Mouse (Mus musculus) thymus, postnatal 0 days (tissue): ENCODE results near the gene Gm20481. TPM values are rescaled to one million over a fixed set of nuclear protein-coding genes. Genes with fewer than 3 reads are reported as not detected.
A peak's percentile ranks its signal among the peaks of the same experiment; 100 is the strongest.
"Not testable (repeated sequence)": the region's sequence is repeated elsewhere in the genome, so short reads cannot be mapped to it uniquely, and the experiment has no call there.

Experiments
- DNase-seq: peaks from one replicate; pipeline ENCODE4 v3.0.0-alpha.2; 2015; ENCODE audit warnings: low spot score
- polyA plus RNA-seq: library from polyadenylated mRNA; unstranded; fragments of >200 nt; fragmentation: Nextera tagmentation; extraction: Ambion mirVana; gene quantifications from 2 replicates; pipeline ENCODE4 v1.2.1, GENCODE M21; 2015

The Gm20481 gene
- not detected in 2 replicates for polyA plus RNA-seq

DNA sequence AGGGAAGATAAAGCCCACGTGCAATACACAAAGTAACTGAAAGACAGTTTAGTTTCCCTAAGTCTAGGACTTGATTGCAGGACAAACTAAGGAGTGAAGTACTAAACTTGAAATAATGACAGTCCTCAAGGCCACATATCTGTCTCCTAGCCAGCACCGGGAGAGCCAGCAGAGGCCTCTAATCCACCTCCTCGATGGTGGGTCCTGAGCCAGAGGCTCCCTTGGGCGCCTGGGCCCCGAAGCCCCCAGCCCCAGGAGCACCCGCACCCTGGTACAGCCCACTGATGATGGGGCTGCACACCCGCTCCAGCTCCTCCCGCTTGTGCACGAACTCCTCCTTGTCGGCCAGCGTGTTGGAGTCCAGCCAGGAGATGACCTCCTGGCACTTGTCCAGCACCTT, at the start of gene Gm20481:
Gene Gm20481 (plus strand): TSS at position 91 of the 400 bp plus-strand sequence.
- not testable (repeated sequence) for DNase-seq

DNA sequence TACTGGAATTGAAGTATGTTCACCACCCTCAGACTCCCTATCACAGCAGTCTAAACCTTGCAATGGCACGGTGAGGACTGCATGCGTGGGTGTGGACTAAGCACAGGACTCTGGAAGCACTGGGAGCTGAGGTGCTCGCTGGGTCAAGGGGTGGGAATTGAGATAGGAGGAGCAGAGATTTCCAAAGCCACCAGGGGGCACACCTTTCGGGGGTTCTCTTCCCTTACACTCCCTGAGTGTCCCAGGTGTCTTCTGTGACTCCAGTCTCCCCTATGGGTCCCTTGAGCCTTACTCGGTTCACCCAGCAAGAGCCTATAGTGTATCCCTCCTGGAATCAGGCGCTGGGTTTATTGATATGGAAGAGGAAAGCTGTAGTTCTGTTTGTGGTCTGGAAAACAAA, 46.8 kb upstream of the Gm20481 start:
- peak; percentile 38 for DNase-seq

DNA sequence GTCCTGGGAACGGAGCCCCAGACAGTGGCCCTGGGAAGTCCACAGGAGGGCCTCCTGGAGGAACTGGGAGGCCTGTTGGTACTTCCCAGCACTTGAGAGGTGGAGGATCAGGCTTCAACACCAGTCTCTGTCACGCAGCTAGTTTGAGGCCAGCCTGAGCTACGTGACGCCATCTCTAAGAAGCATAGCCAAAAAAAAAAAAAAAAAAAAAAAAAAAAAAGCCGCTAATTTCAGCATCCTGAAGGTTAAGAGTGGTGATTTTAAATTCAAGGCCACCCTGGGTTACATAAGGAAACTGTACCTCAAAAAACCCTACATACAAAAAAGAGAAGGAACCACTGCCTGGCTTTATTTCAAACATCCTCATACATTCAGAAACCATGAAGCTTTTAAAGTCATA, 45.5 kb upstream of the Gm20481 start:
- no peak for DNase-seq

DNA sequence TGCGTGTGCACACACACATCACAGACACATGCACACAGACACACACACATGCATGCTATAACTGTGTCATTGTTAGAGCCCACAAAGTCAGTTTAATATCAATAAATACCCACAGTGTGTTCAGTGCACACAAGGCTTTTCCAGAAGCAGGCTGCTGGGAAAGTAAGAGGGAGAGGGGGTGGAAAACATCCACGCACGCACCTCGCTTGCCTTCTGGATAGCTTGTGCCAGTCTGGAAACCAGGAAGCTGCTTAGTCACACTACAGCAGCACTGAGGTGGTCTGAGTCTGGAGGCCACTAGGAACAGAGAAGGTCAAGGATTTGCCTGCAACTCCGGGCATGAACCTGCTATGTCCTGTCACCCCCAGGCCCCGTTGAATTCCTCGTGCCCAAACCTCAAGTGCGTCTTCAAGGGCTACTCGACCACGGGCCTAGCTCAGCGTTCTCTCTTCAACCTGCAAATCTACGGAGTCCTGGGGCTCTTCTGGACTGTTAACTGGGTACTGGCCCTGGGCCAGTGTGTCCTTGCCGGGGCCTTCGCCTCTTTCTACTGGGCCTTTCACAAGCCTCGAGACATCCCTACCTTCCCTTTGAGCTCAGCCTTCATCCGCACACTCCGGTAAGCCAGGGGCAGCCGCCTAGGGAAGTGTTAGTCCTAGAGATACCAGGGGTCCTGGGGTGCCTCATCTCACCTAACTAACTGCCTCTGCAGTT, 42.2 kb upstream of the Gm20481 start:
- DNase-seq = no peak

DNA sequence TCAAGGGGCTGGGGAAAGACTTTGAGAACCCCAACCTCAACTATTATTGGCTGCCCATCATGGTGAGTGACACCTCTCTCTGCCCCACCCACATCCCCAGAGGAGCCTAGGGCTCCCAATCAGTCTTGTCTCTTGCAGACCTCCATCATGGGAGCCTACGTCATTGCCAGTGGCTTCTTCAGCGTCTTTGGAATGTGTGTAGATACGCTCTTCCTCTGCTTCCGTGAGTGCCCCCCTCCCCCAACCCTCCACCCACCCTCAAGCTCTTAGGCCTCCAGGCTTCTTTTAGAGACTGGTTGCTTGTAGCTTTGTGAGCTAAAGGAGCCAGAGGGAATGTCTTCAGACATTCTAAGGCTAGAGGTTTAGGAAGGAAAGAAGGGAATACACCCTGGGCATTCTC, 40.9 kb upstream of the Gm20481 start:
- DNase-seq = no peak

DNA sequence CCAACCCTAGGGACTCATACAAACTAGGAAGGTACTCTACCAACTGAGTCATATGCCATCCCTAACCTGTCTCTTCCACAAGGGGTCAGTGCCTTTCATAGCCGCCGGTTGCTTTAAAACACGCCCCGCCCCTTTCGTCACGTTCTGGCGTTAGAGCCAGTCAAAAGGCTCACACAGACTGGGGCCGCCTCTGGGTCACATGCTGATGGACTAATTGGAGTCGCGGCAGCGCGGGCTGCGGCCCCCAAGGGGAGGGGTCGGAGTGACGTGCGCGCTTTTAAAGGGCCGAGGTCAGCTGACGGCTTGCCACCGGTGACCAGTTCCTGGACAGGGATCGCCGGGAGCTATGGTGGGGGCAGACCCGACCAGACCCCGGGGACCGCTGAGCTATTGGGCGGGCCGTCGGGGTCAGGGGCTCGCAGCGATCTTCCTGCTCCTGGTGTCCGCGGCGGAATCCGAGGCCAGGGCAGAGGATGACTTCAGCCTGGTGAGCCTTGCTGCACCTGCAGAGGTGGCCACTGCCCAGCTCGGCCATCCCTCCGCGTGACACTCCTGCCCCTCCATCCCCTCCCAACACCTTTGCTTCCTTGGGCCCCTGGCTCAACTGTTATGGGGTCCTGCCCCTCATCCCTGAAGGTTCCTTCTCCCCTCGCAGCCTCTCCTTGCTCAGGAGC, 38.5 kb upstream of the Gm20481 start, which contains the start of gene Neu1:
Gene Neu1 (plus strand): TSS at position 193 of the 674 bp plus-strand sequence.
- DNase-seq = peak; percentile 95

DNA sequence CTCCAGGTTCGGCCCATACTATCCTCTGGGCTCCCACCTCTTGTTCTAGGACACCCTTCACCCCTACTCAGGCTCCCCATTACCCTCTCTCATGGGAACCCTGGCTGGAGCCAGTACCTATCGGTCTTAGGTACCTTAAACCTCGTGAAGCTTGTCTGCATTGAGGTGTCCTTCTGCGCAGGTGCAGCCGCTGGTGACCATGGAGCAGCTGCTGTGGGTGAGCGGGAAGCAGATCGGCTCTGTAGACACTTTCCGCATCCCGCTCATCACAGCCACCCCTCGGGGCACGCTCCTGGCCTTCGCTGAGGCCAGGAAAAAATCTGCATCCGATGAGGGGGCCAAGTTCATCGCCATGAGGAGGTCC, 38.0 kb upstream of the Gm20481 start:
- peak; percentile 44 for DNase-seq

DNA sequence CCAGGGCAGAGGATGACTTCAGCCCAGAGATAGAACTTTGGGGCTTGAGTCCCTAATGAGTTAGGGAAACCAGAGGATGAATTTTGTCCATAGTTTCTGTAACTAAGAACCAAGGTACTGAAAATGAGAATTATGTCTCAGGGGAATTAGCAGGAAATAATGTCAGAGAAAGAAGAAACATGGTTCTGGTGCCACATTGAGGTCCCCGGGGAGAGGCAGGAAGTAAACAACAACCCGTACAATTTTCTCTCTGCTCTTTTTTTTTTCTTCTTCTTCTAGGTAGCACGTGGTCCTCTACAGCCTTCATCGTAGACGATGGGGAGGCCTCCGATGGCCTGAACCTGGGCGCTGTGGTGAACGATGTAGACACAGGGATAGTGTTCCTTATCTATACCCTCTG, 37.4 kb upstream of the Gm20481 start:
- DNase-seq = no peak

DNA sequence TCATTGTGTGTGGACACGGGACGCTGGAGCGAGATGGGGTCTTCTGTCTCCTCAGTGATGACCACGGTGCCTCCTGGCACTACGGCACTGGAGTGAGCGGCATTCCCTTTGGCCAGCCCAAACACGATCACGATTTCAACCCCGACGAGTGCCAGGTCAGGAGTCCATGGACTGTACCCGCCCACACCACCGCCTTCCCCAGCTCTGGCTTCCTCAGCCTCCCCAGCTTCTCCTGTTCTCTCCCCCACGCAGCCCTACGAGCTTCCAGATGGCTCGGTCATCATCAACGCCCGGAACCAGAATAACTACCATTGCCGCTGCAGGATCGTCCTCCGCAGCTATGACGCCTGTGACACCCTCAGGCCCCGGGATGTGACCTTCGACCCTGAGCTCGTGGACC, 35.7 kb upstream of the Gm20481 start:
- no peak for DNase-seq

DNA sequence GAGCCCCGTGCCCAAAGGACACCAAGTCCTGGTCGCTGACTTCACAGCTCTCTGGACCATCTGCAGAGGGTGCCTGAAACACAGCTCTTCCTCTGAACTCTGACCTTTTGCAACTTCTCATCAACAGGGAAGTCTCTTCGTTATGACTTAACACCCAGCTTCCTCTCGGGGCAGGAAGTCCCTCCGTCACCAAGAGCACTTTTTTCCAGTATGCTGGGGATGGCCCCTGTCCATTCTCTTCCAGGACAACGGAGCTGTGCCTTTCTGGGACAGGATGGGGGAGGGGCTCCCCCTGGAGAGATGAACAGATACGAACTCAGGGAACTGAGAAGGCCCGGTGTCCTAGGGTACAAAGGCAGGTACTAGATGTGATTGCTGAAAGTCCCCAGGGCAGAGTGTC, 34.9 kb upstream of the Gm20481 start:
- no peak for DNase-seq

DNA sequence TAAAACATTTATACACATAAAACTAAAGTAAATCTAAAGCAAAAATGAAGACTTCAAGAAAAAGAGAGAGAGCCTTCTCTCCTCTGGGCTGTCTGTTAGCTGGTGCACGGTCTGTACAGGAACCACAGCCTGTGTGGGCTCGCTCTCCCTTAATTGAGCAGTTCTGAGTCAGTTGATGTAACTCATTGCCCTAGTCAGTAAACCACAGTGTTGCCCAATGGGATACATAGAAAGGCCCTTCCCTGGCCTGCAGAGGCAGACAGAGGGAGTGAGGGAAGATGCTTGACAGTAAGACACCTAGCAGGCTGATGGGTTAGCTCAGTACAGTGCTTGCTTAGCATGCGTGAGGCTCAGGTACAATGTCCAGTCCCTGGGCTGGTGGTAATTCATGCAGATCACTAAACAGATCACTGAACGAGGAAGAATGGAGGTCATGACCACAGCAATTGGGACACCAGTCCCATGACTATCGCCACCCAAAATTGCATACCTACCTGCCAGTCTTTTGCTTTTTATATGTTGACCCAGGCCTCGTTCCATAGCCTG, 31.7 kb upstream of the Gm20481 start:
- no peak for DNase-seq

DNA sequence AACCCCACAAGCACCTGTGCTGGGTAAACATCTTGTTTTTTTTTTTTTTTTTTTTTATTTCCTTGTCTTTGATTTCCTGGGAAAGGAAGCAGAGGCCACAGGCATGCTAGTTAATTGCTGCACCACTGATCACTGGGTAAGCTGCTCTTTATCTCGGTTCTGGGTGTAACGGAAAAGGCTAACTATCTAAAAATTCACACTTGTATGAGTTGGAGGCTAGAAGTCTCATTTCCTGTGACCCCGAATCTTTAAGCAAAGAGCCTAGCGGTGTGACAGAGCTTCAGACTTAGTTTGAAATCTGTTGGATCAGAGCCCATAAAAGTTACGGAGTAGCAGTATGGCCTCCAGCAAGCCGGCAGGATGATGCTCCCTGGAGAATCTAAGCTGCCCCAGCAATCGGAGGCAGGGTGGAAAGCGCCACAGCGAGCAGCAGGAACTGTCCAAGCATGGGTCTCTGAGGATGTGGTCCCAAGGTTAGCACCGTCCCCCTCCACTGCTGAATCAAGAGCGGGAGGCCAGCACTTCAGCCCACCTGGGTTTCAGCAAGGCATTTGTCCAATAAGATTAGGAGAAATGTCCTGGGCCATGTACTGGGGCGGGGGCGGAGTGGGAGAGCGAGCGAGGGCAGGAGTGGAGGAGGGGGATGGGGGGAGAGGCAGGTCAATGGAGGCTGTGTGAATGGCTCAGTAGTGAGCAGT, 28.2 kb upstream of the Gm20481 start:
- DNase-seq = no peak

DNA sequence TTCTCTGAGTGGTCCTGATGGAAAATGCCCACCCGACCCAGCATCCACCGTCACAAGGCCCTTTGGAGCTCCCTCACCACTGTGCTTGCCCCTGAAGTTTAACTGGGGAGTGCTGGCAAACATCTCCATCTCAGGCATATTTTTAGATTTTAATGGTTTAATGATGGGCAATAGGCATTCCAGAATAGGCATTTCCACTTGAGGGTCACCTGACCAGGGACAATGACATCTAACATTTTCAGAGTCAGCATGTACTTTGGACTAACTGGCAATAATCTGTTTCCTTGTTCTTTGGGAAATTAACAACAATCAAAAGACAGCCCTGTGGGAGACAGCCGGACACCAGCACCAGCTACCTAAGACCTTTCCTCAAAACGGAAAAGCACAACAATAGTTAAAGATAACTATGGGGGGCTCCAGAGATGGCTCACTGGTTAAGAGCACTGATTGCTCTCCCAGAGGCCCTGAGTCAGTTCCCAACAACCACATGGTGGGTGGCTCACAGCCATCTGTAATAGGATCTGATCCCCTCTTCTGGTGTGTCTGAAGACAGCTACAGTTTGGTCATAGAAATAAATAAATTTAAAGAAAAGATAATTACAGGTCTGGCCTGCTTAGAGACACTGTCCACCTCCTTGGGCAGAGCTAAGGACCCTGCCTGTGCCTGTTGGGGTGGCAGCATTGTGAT, 26.4 kb upstream of the Gm20481 start:
- DNase-seq = no peak

DNA sequence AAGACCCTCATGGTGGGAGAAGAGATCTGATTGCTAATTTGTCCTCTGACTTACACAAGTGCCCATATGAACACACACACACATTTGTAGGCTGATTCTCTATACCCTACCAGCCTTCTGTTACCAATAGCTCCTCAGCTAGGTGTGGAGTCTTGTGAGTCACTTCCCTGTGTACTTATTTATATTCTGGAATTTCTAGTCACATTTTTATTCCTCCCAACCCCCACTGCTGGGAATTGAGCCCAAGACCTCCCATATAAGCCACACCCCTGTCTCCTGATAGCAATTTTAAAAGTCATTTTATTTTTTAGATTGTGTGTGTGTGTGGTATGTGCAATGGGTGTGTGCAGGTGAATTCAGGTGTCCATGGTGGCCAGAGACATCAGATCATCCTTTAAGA, 25.4 kb upstream of the Gm20481 start:
- DNase-seq = no peak

DNA sequence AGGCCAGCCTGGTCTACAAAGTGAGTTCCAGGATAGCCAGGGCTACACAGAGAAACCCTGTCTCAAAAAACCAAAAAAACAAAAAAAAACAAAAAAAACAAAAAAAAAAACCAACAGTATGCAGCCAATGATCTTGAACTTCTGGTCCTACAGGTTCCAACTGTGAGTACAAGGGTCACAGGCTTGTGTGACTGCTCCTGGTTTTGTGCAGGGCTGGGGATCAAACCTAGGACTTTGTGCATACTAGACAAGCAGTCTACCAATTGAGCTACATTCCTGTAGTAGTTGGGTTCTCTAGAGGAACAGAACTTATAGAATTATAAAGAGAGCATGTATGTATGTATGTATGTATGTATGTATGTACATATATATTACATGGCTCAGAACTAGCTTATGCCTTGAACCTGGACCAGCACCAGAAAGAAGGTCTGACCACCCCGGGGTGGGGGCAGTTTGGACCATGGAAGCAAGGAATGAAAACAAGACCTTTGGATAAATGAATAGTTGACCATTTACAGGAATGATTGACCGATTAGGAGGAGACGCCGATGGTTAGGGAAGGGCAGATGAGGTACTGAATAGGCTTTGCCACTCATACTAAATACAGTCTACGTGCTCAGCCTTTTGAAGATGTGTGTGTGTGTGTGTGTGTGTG, 23.1 kb upstream of the Gm20481 start:
- no peak for DNase-seq

DNA sequence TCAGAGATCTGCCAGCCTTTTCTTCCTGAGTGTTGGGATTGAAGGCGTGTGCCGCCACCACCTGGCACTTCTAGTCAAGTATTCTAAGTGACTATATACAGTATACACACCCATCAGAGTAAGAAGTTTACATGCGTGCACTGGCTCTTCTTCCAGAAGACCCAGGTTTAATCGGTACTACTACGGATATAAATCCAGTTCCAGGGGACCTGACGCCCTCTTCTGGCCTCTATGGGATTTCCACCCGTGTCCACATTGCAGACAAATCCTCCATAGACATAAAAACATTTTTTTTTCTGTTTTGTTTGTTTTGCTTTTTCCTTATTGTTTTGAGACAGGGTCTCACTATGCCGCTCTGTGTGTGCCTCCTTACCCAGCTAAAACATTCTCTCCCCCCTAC, 22.1 kb upstream of the Gm20481 start:
- DNase-seq = peak; percentile 42

DNA sequence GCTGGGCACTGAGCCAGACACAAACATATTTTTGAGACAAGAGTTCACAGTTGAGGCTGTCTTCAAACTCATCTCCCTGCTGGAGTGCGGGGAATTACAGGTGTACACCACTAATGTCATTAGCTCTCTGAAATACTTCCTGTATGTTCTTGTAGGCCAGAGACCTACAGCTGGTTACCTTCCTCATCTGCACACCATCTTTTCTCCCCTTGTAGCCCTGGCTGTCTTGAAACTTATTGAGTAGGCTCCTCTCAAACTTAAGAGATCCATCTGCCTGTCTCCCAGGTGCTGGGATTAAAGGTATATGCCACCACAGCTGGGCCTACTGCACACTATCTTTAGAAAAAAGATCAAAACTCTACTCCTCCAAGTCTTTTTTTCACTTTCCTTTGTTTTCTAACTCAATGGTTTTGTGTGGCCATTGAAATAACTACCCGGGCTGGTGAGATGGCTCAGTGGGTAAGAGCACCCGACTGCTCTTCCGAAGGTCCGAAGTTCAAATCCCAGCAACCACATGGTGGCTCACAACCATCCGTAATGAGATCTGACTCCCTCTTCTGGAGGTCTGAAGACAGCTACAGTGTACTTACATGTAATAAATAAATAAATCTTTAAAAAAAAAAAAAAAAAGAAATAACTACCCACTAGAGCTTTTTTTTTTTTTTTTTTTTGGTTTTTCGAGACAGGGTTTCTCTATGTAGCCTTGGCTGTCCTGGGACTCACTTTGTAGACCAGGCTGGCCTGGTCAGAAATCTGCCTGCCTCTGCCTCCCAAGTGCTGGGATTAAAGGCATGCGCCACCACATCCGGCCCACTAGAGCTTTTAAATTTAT, 20.8 kb upstream of the Gm20481 start:
- DNase-seq = not testable (repeated sequence)

DNA sequence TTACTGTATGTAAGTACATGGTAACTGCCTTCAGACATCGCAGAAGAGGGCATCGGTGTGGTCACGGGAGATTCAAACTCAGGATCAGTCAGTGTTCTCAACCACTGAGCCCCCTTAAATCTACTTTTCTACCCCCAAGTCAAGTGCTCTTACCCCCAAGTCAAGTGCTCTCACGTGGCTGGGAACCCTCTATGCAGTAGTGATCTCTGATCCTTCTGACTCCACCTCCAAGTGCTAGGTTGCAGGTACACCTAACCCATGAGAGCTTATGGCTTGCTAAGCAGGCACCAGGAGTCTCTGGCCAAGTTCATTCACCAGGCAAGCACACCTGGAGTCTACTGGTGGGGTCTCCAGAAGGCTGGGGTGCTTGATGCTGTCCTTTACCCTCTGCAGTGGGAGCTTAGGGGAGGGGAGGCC, 20.2 kb upstream of the Gm20481 start:
- DNase-seq = no peak

DNA sequence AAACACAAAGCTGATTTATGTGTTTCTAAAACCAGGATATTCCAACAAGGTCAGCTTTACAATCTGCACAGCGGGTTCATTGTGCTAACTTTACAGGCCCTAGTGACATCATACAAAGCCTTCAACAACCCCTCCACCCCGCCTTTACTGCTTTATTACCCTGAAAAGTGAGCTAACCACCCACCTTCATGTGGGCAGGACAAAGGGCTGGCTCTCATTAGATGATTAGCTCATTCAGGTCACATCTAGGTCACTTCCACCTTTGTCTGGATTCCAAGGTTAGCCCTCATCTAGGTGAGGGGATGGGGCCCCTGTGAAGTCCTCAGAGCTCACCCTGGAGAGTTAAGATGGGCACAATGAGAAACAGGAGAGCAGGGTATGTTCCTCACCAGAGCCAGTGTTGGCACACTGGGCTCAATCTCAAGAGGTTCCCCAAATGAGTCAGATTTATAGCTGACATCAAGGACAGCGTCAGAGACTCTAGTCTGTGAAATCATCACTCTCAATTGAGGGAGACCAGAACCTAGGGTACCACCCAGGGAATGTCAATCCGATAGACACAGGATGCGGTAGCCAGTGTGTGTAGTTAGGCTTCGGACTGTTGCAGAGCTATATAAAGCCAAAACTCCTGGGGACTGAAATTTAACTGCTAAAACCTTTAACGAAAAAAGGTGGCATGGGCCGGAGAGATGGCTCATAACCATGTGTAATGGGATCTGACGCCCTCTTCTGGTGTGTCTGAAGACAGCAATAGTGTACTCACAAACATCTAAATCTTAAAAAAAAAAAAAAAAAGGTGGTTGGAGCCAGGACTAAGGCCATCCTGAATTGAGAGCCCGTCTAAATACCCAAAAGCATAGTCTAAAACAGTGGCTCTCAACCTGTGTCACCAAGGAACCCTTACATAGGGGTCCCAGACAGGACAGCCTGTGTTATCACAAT, 18.9 kb upstream of the Gm20481 start:
- DNase-seq = no peak
